Mouse (Mus musculus): ENCODE measurements around the gene 4833423E24Rik. TPM values are rescaled to one million over a fixed set of nuclear protein-coding genes. Genes with fewer than 3 reads are reported as not detected.

Gene 4833423E24Rik
- polyA plus RNA-seq, 1 experiment from 2014 or later, result not detected

DNA sequence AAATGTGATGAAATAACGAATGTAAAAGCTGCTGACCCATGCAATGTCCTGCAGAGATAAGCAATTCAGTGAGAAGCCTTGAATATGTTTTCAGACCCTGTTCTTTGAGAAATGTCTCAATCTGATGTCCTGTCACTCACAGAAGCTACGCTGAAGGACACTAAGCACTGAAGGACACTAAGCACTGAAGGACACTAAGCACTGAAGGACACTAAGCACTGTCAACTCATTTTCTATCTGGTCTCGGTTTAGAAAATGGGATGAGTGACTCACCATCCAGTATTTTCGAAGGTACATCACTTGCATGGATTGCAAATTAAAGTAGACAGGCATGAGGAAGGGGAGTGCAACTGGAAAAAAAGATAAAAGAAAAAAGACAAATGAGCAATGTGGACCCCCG, 28.4 kb downstream of the 4833423E24Rik start:
- Histone ChIP-seq H3K4me1 (ENCODE audit: control insufficient read depth, insufficient read depth, low read length) (no peaks in the 10 kb centered on the region), H3K27ac (ENCODE audit: low read depth, low read length) (no peak overlapping the region), H3K4me2 (ENCODE audit: low read depth) (no peak overlapping the region), H3K4me3 (ENCODE audit: low read depth, low read length) (no peak overlapping the region), H3K27me3 (ENCODE audit: control insufficient read depth, insufficient read depth, low read length) (no peaks in the 10 kb centered on the region), H3K36me3 (ENCODE audit: control insufficient read depth, insufficient read depth, low read length) (no peaks in the 10 kb centered on the region), H3K9ac (ENCODE audit: low read length) (no peak overlapping the region), H3K9me3 (ENCODE audit: control insufficient read depth, low read length) (no peaks in the 10 kb centered on the region)
- DNase-seq (ENCODE audit: low spot score), result no peak
- WGBS, result 76% methylated on average over 5 of the region's 5 CpGs
- no peak for ATAC-seq (ENCODE audit: insufficient read depth, low FRiP score, low TSS enrichment)

DNA sequence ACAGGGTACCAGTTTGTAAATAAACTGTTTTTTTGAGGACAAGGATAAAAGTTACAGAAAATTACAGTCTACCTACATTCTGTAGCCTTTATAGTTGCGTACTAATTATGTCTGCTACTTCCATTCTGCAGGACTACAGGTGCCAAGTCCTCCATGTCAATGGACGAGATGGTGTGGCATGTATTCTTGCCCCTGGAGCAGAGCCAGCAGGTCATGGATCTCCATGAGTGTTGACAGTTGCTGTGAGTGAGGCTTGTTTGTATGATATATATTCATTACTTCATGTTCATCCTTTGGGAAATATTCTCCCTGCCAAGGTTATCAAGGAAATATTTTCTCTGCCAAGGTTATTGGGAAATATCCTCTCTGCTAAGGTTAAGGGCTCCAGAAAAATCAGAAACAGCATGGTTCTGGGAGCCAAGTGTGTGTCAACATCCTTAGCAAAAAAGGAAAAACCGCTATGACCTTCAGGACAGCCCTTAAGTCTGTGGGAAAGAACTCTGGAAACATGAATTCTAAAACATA, 52.0 kb downstream of the 4833423E24Rik start:
- H3K27me3 ChIP-seq (ENCODE audit: control insufficient read depth, insufficient read depth, low read length), result no peaks in the 10 kb centered on the region
- DNase-seq (ENCODE audit: low spot score) (no peak), ATAC-seq (ENCODE audit: insufficient read depth, low FRiP score, low TSS enrichment) (no peak)
- 79% methylated on average over 3 of the region's 3 CpGs for WGBS
- H3K27ac ChIP-seq (ENCODE audit: low read depth, low read length), result no peak overlapping the region
- no peak overlapping the region for H3K4me3 ChIP-seq (ENCODE audit: low read depth, low read length)
- H3K4me1 ChIP-seq (ENCODE audit: control insufficient read depth, insufficient read depth, low read length), result no peaks in the 10 kb centered on the region
- H3K4me2 ChIP-seq (ENCODE audit: low read depth), result no peak overlapping the region
- H3K9ac ChIP-seq (ENCODE audit: low read length), result no peak overlapping the region
- no peaks in the 10 kb centered on the region for H3K9me3 ChIP-seq (ENCODE audit: control insufficient read depth, low read length)
- H3K36me3 ChIP-seq (ENCODE audit: control insufficient read depth, insufficient read depth, low read length), result no peaks in the 10 kb centered on the region

DNA sequence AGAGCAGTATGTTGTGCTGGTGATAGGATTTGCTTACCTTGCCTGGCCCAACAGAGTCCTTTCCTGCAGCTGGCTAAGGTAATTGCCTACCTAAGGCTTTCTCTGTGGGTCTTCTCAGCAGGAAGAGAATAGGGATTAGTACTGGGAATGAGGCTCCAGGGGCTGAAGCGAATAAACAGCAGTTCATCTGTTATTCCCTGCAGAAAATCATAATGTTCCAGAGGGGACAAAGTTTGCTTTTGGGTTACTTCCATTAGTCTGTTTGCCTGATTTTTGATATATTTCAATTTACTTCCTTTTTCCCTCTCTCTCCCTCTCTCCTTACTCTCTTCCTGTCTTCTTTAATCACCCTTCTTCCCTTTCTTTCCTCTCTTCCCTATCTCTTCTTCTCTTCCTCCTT, 75.3 kb downstream of the 4833423E24Rik start, which contains the start of gene Olfr995:
Olfr995 (minus strand) TSS at position 101 of the 400 bp plus-strand sequence.
- no peaks in the 10 kb centered on the region for H3K36me3 ChIP-seq (ENCODE audit: control insufficient read depth, insufficient read depth, low read length)
- no peaks in the 10 kb centered on the region for H3K9me3 ChIP-seq (ENCODE audit: control insufficient read depth, low read length)
- no peak within 1 kb of the TSS for H3K9ac ChIP-seq (ENCODE audit: low read length)
- H3K4me2 ChIP-seq (ENCODE audit: low read depth), result no peak within 1 kb of the TSS
- H3K4me1 ChIP-seq (ENCODE audit: control insufficient read depth, insufficient read depth, low read length), result no peaks in the 10 kb centered on the region
- H3K27ac ChIP-seq (ENCODE audit: low read depth, low read length), result no peak within 1 kb of the TSS
- WGBS, result 25% methylated on average over 1 of the region's 1 CpGs
- no peak within 1 kb of the TSS for H3K4me3 ChIP-seq (ENCODE audit: low read depth, low read length)
- H3K27me3 ChIP-seq (ENCODE audit: control insufficient read depth, insufficient read depth, low read length), result no peaks in the 10 kb centered on the region
- DNase-seq (ENCODE audit: low spot score) (no peak), ATAC-seq (ENCODE audit: insufficient read depth, low FRiP score, low TSS enrichment) (no peak)

DNA sequence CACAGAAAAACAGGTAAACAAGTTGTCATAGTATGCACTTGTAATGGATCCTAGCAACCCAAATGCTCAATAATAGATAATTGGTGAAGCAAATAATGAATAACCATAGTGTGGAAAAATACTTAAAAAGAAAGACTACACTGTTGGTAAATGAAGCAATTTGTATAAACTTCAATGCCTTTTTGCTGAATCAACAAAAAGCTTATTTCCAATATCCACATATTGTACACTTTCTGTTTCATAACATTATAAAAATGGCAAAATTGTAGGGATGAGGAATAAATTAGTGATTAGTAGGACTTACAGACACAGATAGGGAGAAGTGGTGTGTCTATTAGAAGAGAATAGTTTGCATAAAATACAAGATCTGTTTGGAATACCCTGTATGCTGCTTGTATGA, 76.3 kb downstream of the 4833423E24Rik start:
- Histone ChIP-seq H3K4me1 (ENCODE audit: control insufficient read depth, insufficient read depth, low read length) (no peaks in the 10 kb centered on the region), H3K27me3 (ENCODE audit: control insufficient read depth, insufficient read depth, low read length) (no peaks in the 10 kb centered on the region), H3K36me3 (ENCODE audit: control insufficient read depth, insufficient read depth, low read length) (no peaks in the 10 kb centered on the region), H3K9me3 (ENCODE audit: control insufficient read depth, low read length) (no peaks in the 10 kb centered on the region), H3K4me3 (ENCODE audit: low read depth, low read length) (no peak overlapping the region), H3K9ac (ENCODE audit: low read length) (no peak overlapping the region), H3K27ac (ENCODE audit: low read depth, low read length) (no peak overlapping the region), H3K4me2 (ENCODE audit: low read depth) (no peak overlapping the region)
- DNase-seq (ENCODE audit: low spot score) (no peak), ATAC-seq (ENCODE audit: insufficient read depth, low FRiP score, low TSS enrichment) (no peak)

DNA sequence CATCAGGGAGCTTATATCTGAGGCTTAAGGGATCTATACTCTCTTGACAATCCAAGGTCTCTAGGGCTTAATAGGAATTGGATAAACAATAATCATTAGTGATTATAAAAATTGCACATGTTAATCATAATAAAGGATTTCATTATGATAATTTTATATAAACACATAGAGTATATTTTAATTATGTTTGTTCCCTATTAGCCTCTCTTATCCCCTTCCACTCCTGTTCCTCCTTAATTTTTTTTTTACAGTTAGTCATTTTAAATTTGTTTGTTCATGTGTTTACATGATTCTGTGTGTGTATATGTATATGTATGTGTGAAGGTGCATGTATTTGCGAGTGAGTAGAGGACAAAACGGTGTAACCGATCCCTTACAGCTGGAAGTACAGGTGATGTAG, 82.5 kb downstream of the 4833423E24Rik start, which contains the start of gene Olfr994:
Olfr994 (minus strand) TSS at position 101 of the 400 bp plus-strand sequence.
- Histone ChIP-seq H3K4me1 (ENCODE audit: control insufficient read depth, insufficient read depth, low read length) (no peaks in the 10 kb centered on the region), H3K9ac (ENCODE audit: low read length) (no peak within 1 kb of the TSS), H3K9me3 (ENCODE audit: control insufficient read depth, low read length) (no peaks in the 10 kb centered on the region), H3K36me3 (ENCODE audit: control insufficient read depth, insufficient read depth, low read length) (no peaks in the 10 kb centered on the region), H3K4me2 (ENCODE audit: low read depth) (no peak within 1 kb of the TSS), H3K27me3 (ENCODE audit: control insufficient read depth, insufficient read depth, low read length) (no peaks in the 10 kb centered on the region), H3K4me3 (ENCODE audit: low read depth, low read length) (no peak within 1 kb of the TSS), H3K27ac (ENCODE audit: low read depth, low read length) (no peak within 1 kb of the TSS)
- DNase-seq (ENCODE audit: low spot score) (no peak), ATAC-seq (ENCODE audit: insufficient read depth, low FRiP score, low TSS enrichment) (no peak)
- 91% methylated on average over 3 of the region's 3 CpGs for WGBS

Other genes starting within 250 kb of the 4833423E24Rik start
- gene Olfr987, start 179.7 kb downstream of the 4833423E24Rik start, polyA plus RNA-seq (2014; fragmentation: Nextera tagmentation; extraction: Ambion mirVana), result not detected in 2 replicates
- not detected in 2 replicates for gene Olfr988, start 155.8 kb downstream of the 4833423E24Rik start, polyA plus RNA-seq (2014; fragmentation: Nextera tagmentation; extraction: Ambion mirVana)
- gene Olfr992, start 109.6 kb downstream of the 4833423E24Rik start, polyA plus RNA-seq (2014; fragmentation: Nextera tagmentation; extraction: Ambion mirVana), result not detected in 2 replicates
- not detected in 2 replicates for gene Olfr993, start 104.1 kb downstream of the 4833423E24Rik start, polyA plus RNA-seq (2014; fragmentation: Nextera tagmentation; extraction: Ambion mirVana)
- not detected in 2 replicates for gene Olfr994, start 82.6 kb downstream of the 4833423E24Rik start, polyA plus RNA-seq (2014; fragmentation: Nextera tagmentation; extraction: Ambion mirVana)
- gene Olfr995, start 75.4 kb downstream of the 4833423E24Rik start, polyA plus RNA-seq (2014; fragmentation: Nextera tagmentation; extraction: Ambion mirVana), result not detected in 2 replicates
- not detected in 2 replicates for gene Olfr996, start 60.2 kb upstream of the 4833423E24Rik start, polyA plus RNA-seq (2014; fragmentation: Nextera tagmentation; extraction: Ambion mirVana)
- gene Olfr998, start 69.9 kb upstream of the 4833423E24Rik start, polyA plus RNA-seq (2014; fragmentation: Nextera tagmentation; extraction: Ambion mirVana), result not detected in 2 replicates
- gene Olfr1000, start 92.9 kb upstream of the 4833423E24Rik start, polyA plus RNA-seq (2014; fragmentation: Nextera tagmentation; extraction: Ambion mirVana), result not detected in 2 replicates
- gene Olfr1002, start 131.7 kb upstream of the 4833423E24Rik start, polyA plus RNA-seq (2014; fragmentation: Nextera tagmentation; extraction: Ambion mirVana), result not detected in 2 replicates
- not detected in 2 replicates for gene Olfr154, start 145.4 kb upstream of the 4833423E24Rik start, polyA plus RNA-seq (2014; fragmentation: Nextera tagmentation; extraction: Ambion mirVana)
- not detected in 2 replicates for gene Olfr1006, start 159.7 kb upstream of the 4833423E24Rik start, polyA plus RNA-seq (2014; fragmentation: Nextera tagmentation; extraction: Ambion mirVana)
- not detected in 2 replicates for gene Olfr1008, start 170.4 kb upstream of the 4833423E24Rik start, polyA plus RNA-seq (2014; fragmentation: Nextera tagmentation; extraction: Ambion mirVana)
- not detected in 2 replicates for gene Olfr1009, start 196.4 kb upstream of the 4833423E24Rik start, polyA plus RNA-seq (2014; fragmentation: Nextera tagmentation; extraction: Ambion mirVana)
- not detected in 2 replicates for gene Olfr1012, start 243.7 kb upstream of the 4833423E24Rik start, polyA plus RNA-seq (2014; fragmentation: Nextera tagmentation; extraction: Ambion mirVana)
- gene Olfr1013, start 248.1 kb upstream of the 4833423E24Rik start, polyA plus RNA-seq (2014; fragmentation: Nextera tagmentation; extraction: Ambion mirVana), result not detected in 2 replicates

All from neural tube, embryonic 11.5 days (tissue).